Mouse (Mus musculus): ENCODE results near the gene Rps25. TPM values are rescaled to one million over a fixed set of nuclear protein-coding genes. Genes with fewer than 3 reads are reported as not detected.
A peak's percentile ranks its signal among the peaks of the same experiment; 100 is the strongest.
"Not testable (repeated sequence)": the region's sequence is repeated elsewhere in the genome, so short reads cannot be mapped to it uniquely, and the experiment has no call there.

Gene Rps25
- polyA plus RNA-seq (2015; fragmentation: Nextera tagmentation; extraction: Ambion mirVana) = 902 and 1,114 TPM in 2 replicates

DNA sequence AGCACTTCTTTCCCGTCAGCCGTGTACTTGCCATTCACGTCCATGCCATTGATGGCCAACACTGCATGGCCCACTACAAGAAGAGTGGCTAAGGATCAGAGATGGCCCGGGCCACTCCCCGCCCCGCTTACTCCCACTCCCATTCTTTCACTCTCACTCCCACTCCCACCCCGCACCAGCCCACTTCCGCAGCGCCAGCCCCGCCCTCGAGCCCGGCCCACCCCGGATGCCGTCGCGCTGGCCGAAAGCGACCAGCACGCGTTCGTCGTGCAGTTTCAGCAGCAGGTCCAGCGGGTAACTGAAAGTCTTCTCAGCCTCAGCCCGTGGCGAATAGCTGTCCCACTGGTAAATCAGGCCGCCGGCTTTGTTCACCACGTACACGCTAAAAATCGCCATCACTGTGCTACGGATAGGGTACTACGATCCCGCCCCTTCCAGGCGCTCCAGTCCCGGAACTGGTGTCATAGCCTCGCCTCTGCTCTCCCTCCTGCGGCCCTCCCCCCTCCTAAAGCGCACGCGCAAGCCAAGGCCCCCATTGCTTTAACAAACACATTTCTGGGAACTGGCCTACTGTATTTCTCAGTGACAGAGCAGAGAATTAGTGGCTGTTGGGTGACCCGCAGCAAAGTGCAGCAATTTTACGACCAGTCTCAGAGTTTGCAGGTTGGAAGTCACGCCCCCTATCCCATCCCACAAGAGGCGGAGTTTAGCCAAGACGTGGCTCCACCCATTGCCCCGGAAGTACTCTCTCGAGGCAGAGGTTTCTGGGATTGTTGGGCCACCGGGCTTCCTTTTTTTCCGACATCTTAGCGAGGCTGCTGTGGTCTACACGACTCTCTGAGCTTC, at the start of gene Rps25, which contains the start of gene Trappc4:
Gene Rps25, plus strand, starts transcription at position 234 of the 846 bp plus-strand sequence.
Gene Trappc4, minus strand, starts transcription at position 695 of the 846 bp plus-strand sequence.
- peak; percentile 94 for ATAC-seq (replicated peaks; ENCODE audit: insufficient number of reproducible peaks, insufficient read depth, low FRiP score, low read depth)
- peaks cover 20% of the 10 kb centered on the region for H3K4me1 ChIP-seq (replicated peaks)
- H3K4me3 ChIP-seq = peak within 1 kb of the TSS; percentile 93
- peaks cover 70% of the 10 kb centered on the region for H3K36me3 ChIP-seq
- WGBS = under 1% methylated on average over 51 of the region's 51 CpGs
- peak within 1 kb of the TSS; percentile 66 for H3K4me2 ChIP-seq
- H3K27ac ChIP-seq = peak within 1 kb of the TSS; percentile 98
- H3K9ac ChIP-seq = peak within 1 kb of the TSS; percentile 90
- no peaks in the 10 kb centered on the region for H3K9me3 ChIP-seq (replicated peaks)
- H3K27me3 ChIP-seq = no peaks in the 10 kb centered on the region

DNA sequence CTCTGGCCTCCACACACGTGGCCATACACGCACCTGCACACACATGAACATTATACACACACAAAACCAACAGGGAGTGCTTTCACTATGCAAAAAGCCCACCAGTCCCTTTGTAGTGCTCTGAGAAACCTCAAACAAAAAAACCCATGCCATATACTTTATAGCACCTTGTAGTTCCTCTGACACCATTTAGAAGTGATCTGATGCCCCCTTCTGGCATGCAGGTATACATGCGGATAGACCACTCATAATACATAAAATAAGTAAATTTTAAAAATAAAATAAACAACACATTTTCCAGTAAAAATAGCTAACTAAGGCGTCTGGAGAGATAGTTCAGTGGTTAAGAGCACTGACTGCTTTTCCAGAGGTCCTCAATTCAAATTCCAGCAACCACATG, 49.7 kb upstream of the Rps25 start:
- Histone ChIP-seq H3K36me3 (peaks cover 68% of the 10 kb centered on the region), H3K4me1 (replicated peaks) (peaks cover 7% of the 10 kb centered on the region), H3K9me3 (replicated peaks) (no peaks in the 10 kb centered on the region), H3K9ac (no peak overlapping the region), H3K27ac (no peak overlapping the region), H3K27me3 (no peaks in the 10 kb centered on the region), H3K4me3 (no peak overlapping the region), H3K4me2 (no peak overlapping the region)
- no peak for ATAC-seq (replicated peaks; ENCODE audit: insufficient number of reproducible peaks, insufficient read depth, low FRiP score, low read depth)
- WGBS = 72% methylated on average over 4 of the region's 4 CpGs

GRCm38 (mm10) chr9:44361190-44361917, 45.6 kb upstream of the Rps25 start, which contains the start of gene Vps11:
Gene Vps11, minus strand, starts transcription at chr9:44361670.
- Histone ChIP-seq H3K36me3 (peaks cover 29% of the 10 kb centered on the region), H3K4me2 (peak within 1 kb of the TSS; percentile 74), H3K27ac (peak within 1 kb of the TSS; percentile 83), H3K4me1 (replicated peaks) (peaks cover 7% of the 10 kb centered on the region), H3K27me3 (no peaks in the 10 kb centered on the region), H3K9ac (peak within 1 kb of the TSS; percentile 72), H3K4me3 (peak within 1 kb of the TSS; percentile 73), H3K9me3 (replicated peaks) (no peaks in the 10 kb centered on the region)
- peak; percentile 94 for ATAC-seq (replicated peaks; ENCODE audit: insufficient number of reproducible peaks, insufficient read depth, low FRiP score, low read depth)
- WGBS = under 1% methylated on average over 44 of the region's 44 CpGs

DNA sequence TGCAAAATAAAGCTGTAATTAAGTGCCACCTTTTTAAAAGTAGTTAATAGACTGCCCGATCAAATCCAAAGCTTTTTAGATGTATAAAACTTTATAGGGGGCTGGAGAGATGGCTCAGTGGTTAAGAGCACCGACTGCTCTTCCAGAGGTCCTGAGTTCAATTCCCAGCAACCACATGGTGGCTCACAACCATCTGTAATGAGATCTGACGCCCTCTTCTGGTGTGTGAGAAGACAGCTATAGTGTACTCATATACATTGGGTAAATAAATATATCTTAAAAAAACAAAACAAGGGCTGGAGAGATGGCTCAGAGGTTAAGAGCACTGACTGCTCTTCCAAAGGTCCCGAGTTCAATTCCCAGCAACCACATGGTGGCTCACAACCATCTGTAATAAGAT, 45.0 kb upstream of the Rps25 start:
- ATAC-seq (replicated peaks; ENCODE audit: insufficient number of reproducible peaks, insufficient read depth, low FRiP score, low read depth); H3K9me3 ChIP-seq (replicated peaks); H3K27me3 ChIP-seq; H3K4me1 ChIP-seq (replicated peaks): not testable (repeated sequence)
- Histone ChIP-seq H3K27ac (peak overlapping the region; percentile 83), H3K4me2 (peak overlapping the region; percentile 74), H3K4me3 (peak overlapping the region; percentile 73), H3K9ac (peak overlapping the region; percentile 72), H3K36me3 (peaks cover 23% of the 10 kb centered on the region)
- WGBS = 36% methylated on average over 4 of the region's 4 CpGs

- H3K4me3 ChIP-seq = no peak overlapping the region
- H3K4me1 ChIP-seq (replicated peaks) = peaks cover 7% of the 10 kb centered on the region
- peaks cover 3% of the 10 kb centered on the region; the same call in 1 of the 2 replicates for H3K36me3 ChIP-seq
- no peak overlapping the region for H3K27ac ChIP-seq
- no peak for ATAC-seq (replicated peaks; ENCODE audit: insufficient number of reproducible peaks, insufficient read depth, low FRiP score, low read depth)
- H3K9ac ChIP-seq = no peak overlapping the region
- no peaks in the 10 kb centered on the region for H3K9me3 ChIP-seq (replicated peaks)
- H3K27me3 ChIP-seq = no peaks in the 10 kb centered on the region
- no peak overlapping the region for H3K4me2 ChIP-seq
- 65% methylated on average over 3 of the region's 3 CpGs for WGBS
These were observed 42.5 kb upstream of the Rps25 start for GRCm38 (mm10) chr9:44364480-44364879.

- H3K27me3 ChIP-seq = no peaks in the 10 kb centered on the region
- ATAC-seq (replicated peaks; ENCODE audit: insufficient number of reproducible peaks, insufficient read depth, low FRiP score, low read depth) = no peak
- peaks cover 2% of the 10 kb centered on the region; the same call in 1 of the 2 replicates for H3K4me1 ChIP-seq (replicated peaks)
- H3K36me3 ChIP-seq = no peaks in the 10 kb centered on the region
- no peak overlapping the region for H3K9ac ChIP-seq
- H3K27ac ChIP-seq = no peak overlapping the region
- no peaks in the 10 kb centered on the region for H3K9me3 ChIP-seq (replicated peaks)
- H3K4me2 ChIP-seq = no peak overlapping the region
- no peak overlapping the region for H3K4me3 ChIP-seq
These were observed 33.6 kb upstream of the Rps25 start for GRCm38 (mm10) chr9:44373386-44373785.

DNA sequence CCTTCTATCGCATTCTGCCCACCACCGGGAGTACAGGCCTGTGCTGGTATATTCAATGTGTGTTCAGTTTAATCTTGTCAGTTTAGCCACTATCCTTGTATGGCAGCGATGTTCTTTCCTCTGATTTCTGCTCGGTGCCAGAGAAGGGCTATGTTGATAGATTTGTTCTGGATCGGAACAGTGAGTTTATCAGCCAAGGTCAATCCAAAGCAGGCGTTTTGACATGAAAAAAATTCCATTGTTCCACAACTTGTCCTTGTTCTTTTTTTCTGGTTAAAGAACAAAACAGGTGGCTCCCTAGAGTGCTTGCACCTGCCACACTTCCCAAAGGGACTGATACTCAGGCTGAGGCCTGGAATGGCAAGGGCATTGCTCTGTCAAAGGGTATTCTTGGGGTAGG, 30.8 kb upstream of the Rps25 start:
- Histone ChIP-seq H3K27me3 (no peaks in the 10 kb centered on the region), H3K36me3 (peaks cover 4% of the 10 kb centered on the region), H3K4me1 (replicated peaks) (peaks cover 15% of the 10 kb centered on the region), H3K4me3 (no peak overlapping the region), H3K4me2 (no peak overlapping the region), H3K9ac (no peak overlapping the region), H3K27ac (no peak overlapping the region), H3K9me3 (replicated peaks) (no peaks in the 10 kb centered on the region)
- ATAC-seq (replicated peaks; ENCODE audit: insufficient number of reproducible peaks, insufficient read depth, low FRiP score, low read depth) = no peak
- 78% methylated on average over 6 of the region's 6 CpGs for WGBS

- H3K36me3 ChIP-seq = peaks cover 16% of the 10 kb centered on the region
- peaks cover 15% of the 10 kb centered on the region for H3K4me1 ChIP-seq (replicated peaks)
- not testable (repeated sequence) for H3K4me2 ChIP-seq; H3K27ac ChIP-seq; H3K9ac ChIP-seq; H3K9me3 ChIP-seq (replicated peaks); ATAC-seq (replicated peaks; ENCODE audit: insufficient number of reproducible peaks, insufficient read depth, low FRiP score, low read depth); H3K27me3 ChIP-seq; H3K4me3 ChIP-seq
- 73% methylated on average over 2 of the region's 2 CpGs for WGBS
These were observed 29.6 kb upstream of the Rps25 start for GRCm38 (mm10) chr9:44377335-44377734.

- 0 out of 2 replicates have a peak overlapping the region, but pooled peaks have one; percentile 60 for H3K9ac ChIP-seq
- ATAC-seq (replicated peaks; ENCODE audit: insufficient number of reproducible peaks, insufficient read depth, low FRiP score, low read depth) = no peak
- peak overlapping the region; percentile 91 for H3K4me2 ChIP-seq
- H3K27me3 ChIP-seq = no peaks in the 10 kb centered on the region
- WGBS = 75% methylated on average over 5 of the region's 5 CpGs
- H3K9me3 ChIP-seq (replicated peaks) = no peaks in the 10 kb centered on the region
- peak overlapping the region; percentile 71 for H3K4me3 ChIP-seq
- peaks cover 25% of the 10 kb centered on the region for H3K36me3 ChIP-seq
- H3K27ac ChIP-seq = no peak overlapping the region; the same call in 1 of the 2 replicates
- H3K4me1 ChIP-seq (replicated peaks) = peaks cover 15% of the 10 kb centered on the region
These were observed 28.7 kb upstream of the Rps25 start for GRCm38 (mm10) chr9:44378153-44378730.

DNA sequence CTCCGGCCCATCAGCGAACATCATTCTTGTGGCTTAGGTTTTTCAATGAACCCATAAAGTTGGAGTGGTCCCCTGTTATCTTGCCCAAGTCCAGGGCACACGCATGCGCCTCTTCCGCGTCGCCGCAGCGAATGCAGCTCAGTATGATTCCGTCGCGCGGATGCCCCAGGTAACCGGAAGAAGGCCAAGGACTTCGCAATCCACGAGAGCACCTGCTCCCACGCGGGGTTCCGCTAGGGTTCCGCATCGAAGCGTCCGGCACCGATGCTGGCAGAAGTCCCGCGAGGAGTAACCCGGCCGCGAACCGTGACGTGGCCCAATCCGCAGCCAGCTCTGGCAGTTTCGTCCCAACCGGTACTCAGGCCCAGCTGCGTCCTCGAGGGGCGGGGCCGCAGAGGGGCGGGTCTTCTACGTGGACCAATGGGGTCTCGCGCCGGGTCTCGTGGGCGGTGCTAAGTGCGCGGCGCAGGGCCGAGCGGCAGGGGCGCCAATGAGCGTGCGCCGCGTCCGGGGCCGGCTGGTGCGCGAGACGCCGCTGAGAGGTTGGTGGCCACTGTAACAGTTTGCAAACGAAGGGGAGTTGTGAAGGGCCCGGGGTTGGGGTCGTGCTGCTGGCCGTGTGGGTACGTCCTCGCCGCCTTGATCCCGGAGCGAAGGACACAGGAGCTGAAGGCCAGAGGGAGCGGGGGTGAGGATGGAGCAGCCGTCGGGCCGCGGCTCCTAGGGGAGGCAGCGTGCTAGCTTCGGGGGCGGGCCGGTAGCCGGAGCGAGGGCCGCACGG, 27.7 kb upstream of the Rps25 start, which contains the start of gene Hyou1:
Gene Hyou1, plus strand, starts transcription at position 437 of the 781 bp plus-strand sequence.
- H3K9ac ChIP-seq = peak within 1 kb of the TSS; percentile 84
- peaks cover 15% of the 10 kb centered on the region for H3K4me1 ChIP-seq (replicated peaks)
- under 1% methylated on average over 83 of the region's 83 CpGs for whole genome bisulfite sequencing

More for the DNA sequence above, 27.7 kb upstream of the Rps25 start, which contains the start of gene Hyou1:
- Histone ChIP-seq H3K27ac (peak within 1 kb of the TSS; percentile 78), H3K36me3 (peaks cover 35% of the 10 kb centered on the region), H3K27me3 (no peaks in the 10 kb centered on the region), H3K4me3 (peak within 1 kb of the TSS; percentile 71), H3K9me3 (replicated peaks) (no peaks in the 10 kb centered on the region), H3K4me2 (peak within 1 kb of the TSS; percentile 91)
- ATAC-seq (replicated peaks; ENCODE audit: insufficient number of reproducible peaks, insufficient read depth, low FRiP score, low read depth) = peak; percentile 98

All from heart, embryonic 15.5 days (tissue).